22 mouse cellular contexts compared by ENCODE assay signal in the genomic region with DNA sequence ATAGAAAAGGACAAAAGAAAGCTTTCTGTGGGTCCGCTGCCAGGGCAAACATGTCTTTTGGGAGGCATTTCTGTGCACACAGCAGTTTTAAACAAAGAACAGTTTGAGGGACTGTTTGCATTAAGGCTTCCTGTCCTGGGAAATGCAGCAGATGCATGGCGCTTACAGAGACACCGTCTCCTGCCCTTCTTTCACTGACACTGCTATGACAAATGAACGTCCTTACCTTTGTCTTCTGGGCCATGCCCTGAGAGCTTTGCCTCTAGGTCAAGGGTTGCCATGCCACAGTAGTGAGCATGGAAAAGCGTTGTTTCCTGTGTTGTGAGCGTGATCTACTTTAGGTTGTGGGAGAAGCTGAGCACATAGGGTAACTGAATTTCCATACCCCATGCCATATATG. TPM values are rescaled to one million over a fixed set of nuclear protein-coding genes. Genes with fewer than 3 reads are reported as not detected.
DNase-seq lines count a peak whose midpoint lies in the region; ATAC-seq lines count a peak whose summit lies in the region.
"Had no signal": no experiment of that assay in that cellular context is flagged by ENCODE, and none has a peak within 500 bp of the region (broad histone marks: within the 10 kb centered on the region; RNA-seq: fewer than 3 reads in every experiment).

No protein-coding gene starts in this region.

- no peak overlapping the region for H3K4me2 ChIP-seq in heart, embryonic 12.5 days
- H3K4me2 ChIP-seq in lung, embryonic 16.5 days (ENCODE audit: low read depth, low read length), result no peak overlapping the region
- no peak overlapping the region for H3K4me2 ChIP-seq in neural tube, embryonic 15.5 days
- H3K4me2 ChIP-seq: limb, embryonic 13.5 days; liver, embryonic 13.5 days had no signal

- no peaks in the 10 kb centered on the region for H3K9me3 ChIP-seq in heart, embryonic 10.5 days
- H3K9me3 ChIP-seq in heart, embryonic 12.5 days (replicated peaks), result no peaks in the 10 kb centered on the region
- no peaks in the 10 kb centered on the region for H3K9me3 ChIP-seq in lung, embryonic 16.5 days (ENCODE audit: control insufficient read depth, low read length)
- H3K9me3 ChIP-seq in neural tube, embryonic 15.5 days (replicated peaks), result no peaks in the 10 kb centered on the region
- H3K9me3 ChIP-seq: limb, embryonic 13.5 days; liver, embryonic 13.5 days; midbrain, embryonic 10.5 days had no signal

- H3K27me3 ChIP-seq in heart, embryonic 10.5 days (ENCODE audit: insufficient read depth, poor library complexity, severe bottlenecking), result no peaks in the 10 kb centered on the region
- no peaks in the 10 kb centered on the region for H3K27me3 ChIP-seq in heart, embryonic 12.5 days (replicated peaks)
- H3K27me3 ChIP-seq in lung, embryonic 16.5 days (ENCODE audit: control insufficient read depth, insufficient read depth, low read depth, low read length), result no peaks in the 10 kb centered on the region
- H3K27me3 ChIP-seq in neural tube, embryonic 15.5 days (replicated peaks), result no peaks in the 10 kb centered on the region
- H3K27me3 ChIP-seq: limb, embryonic 13.5 days; liver, embryonic 13.5 days; Patski had no signal

- no peak for ATAC-seq in heart, embryonic 12.5 days (ENCODE audit: insufficient number of reproducible peaks, low FRiP score)
- ATAC-seq in lung, embryonic 16.5 days (ENCODE audit: low read depth), result peak; percentile 77
- ATAC-seq in neural tube, embryonic 15.5 days (ENCODE audit: low FRiP score), result no peak
- ATAC-seq: forebrain, embryonic 14.5 days; Patski had no signal

- no peaks in the 10 kb centered on the region for H3K36me3 ChIP-seq in heart, embryonic 10.5 days
- H3K36me3 ChIP-seq in heart, embryonic 12.5 days, result no peaks in the 10 kb centered on the region
- H3K36me3 ChIP-seq in lung, embryonic 16.5 days (ENCODE audit: control insufficient read depth, insufficient read depth, low read length), result no peaks in the 10 kb centered on the region
- no peaks in the 10 kb centered on the region for H3K36me3 ChIP-seq in neural tube, embryonic 15.5 days
- H3K36me3 ChIP-seq: limb, embryonic 13.5 days; liver, embryonic 13.5 days; midbrain, embryonic 10.5 days had no signal

- no peak for DNase-seq in heart, embryonic 10.5 days (ENCODE audit: low spot score)
- DNase-seq in lung, postnatal 14 days, result no peak
- peak; percentile 10 for DNase-seq in adipocyte (ENCODE audit: low spot score)
- no peak for DNase-seq in thymus, postnatal 0 days (ENCODE audit: low spot score)
- DNase-seq: adrenal gland, postnatal 10 days; cerebellum, postnatal 10 days; gastrocnemius, postnatal 36 days; heart, postnatal 14 days; kidney, adult 18-20 months; layer of hippocampus, postnatal 36 days; liver, embryonic 13.5 days; lung, postnatal 4 days; right cerebral cortex, postnatal 14 days; spleen, adult 18-20 months had no signal

- no peak overlapping the region for H3K4me3 ChIP-seq in heart, embryonic 10.5 days
- no peak overlapping the region for H3K4me3 ChIP-seq in heart, embryonic 12.5 days
- H3K4me3 ChIP-seq in lung, embryonic 16.5 days (ENCODE audit: low read length), result no peak overlapping the region
- no peak overlapping the region for H3K4me3 ChIP-seq in neural tube, embryonic 15.5 days (replicated peaks)
- H3K4me3 ChIP-seq: limb, embryonic 13.5 days; liver, embryonic 13.5 days; midbrain, embryonic 10.5 days had no signal

- H3K27ac ChIP-seq in heart, embryonic 10.5 days, result peak overlapping the region; percentile 85; the same call in 1 of the 2 replicates
- H3K27ac ChIP-seq in heart, embryonic 12.5 days (ENCODE audit: poor library complexity, severe bottlenecking), result no peak overlapping the region
- H3K27ac ChIP-seq in lung, embryonic 16.5 days (ENCODE audit: low read length), result peak overlapping the region; percentile 72
- 0 out of 2 replicates have a peak overlapping the region, but pooled peaks have one; percentile 28 for H3K27ac ChIP-seq in neural tube, embryonic 15.5 days (replicated peaks)
- H3K27ac ChIP-seq: kidney, postnatal 0 days; limb, embryonic 13.5 days; liver, embryonic 13.5 days; midbrain, embryonic 10.5 days had no signal

- WGBS in heart, embryonic 10.5 days, result 68% methylated on average over 6 of the region's 6 CpGs
- WGBS in heart, embryonic 12.5 days, result 60% methylated on average over 6 of the region's 6 CpGs
- 26% methylated on average over 6 of the region's 6 CpGs for WGBS in lung, embryonic 16.5 days
- WGBS in neural tube, embryonic 15.5 days, result 45% methylated on average over 6 of the region's 6 CpGs

- peaks cover 34% of the 10 kb centered on the region for H3K4me1 ChIP-seq in heart, embryonic 10.5 days
- H3K4me1 ChIP-seq in heart, embryonic 12.5 days (replicated peaks), result peaks cover 25% of the 10 kb centered on the region
- peaks cover 13% of the 10 kb centered on the region for H3K4me1 ChIP-seq in lung, embryonic 16.5 days (replicated peaks; ENCODE audit: control insufficient read depth, insufficient read depth, low read length)
- H3K4me1 ChIP-seq in neural tube, embryonic 15.5 days, result peaks cover 11% of the 10 kb centered on the region
- H3K4me1 ChIP-seq: liver, embryonic 13.5 days had no signal

- H3K9ac ChIP-seq in heart, embryonic 12.5 days, result no peak overlapping the region
- no peak overlapping the region for H3K9ac ChIP-seq in lung, embryonic 16.5 days (ENCODE audit: low read length)
- no peak overlapping the region for H3K9ac ChIP-seq in neural tube, embryonic 15.5 days (replicated peaks)
- H3K9ac ChIP-seq: limb, embryonic 13.5 days; liver, embryonic 13.5 days had no signal

RNA-seq across cellular contexts. Expression of a gene that starts 19.9 kb away (rescaled TPM):
- 0.18 and 0.28 TPM in 2 replicates for polyA plus RNA-seq in heart, embryonic 10.5 days (2016; fragmentation: Nextera tagmentation; extraction: Ambion mirVana)
- polyA plus RNA-seq in heart, embryonic 12.5 days (2016; fragmentation: Nextera tagmentation; extraction: Ambion mirVana), result 0.19 and 0.55 TPM in 2 replicates
- polyA plus RNA-seq in lung, embryonic 16.5 days (2015; fragmentation: Nextera tagmentation; extraction: Ambion mirVana), result 0.87 and 1.1 TPM in 2 replicates
- polyA plus RNA-seq in neural tube, embryonic 15.5 days (2015; fragmentation: Nextera tagmentation; extraction: Ambion mirVana), result 0.08 and 1.3 TPM in 2 replicates
- polyA plus RNA-seq in thymus, postnatal 0 days (2015; fragmentation: Nextera tagmentation; extraction: Ambion mirVana), result 116 and 132 TPM in 2 replicates
- polyA plus RNA-seq: liver, embryonic 13.5 days; midbrain, embryonic 10.5 days; Patski had no signal

Comparison
In these comparisons a context has a peak if more than half of its experiments do, and no peak if none do; other contexts are left out.
1. RNA of a gene that starts 19.9 kb away (polyA plus RNA-seq): 116 to 132 TPM in thymus, postnatal 0 days; 0.87 to 1.1 TPM in lung, embryonic 16.5 days, 0.19 to 0.55 TPM in heart, embryonic 12.5 days, 0.18 to 0.28 TPM in heart, embryonic 10.5 days and 0.08 to 1.3 TPM in neural tube, embryonic 15.5 days; every median in the first group is over 10 times any median in the second.